Mouse (Mus musculus) heart, adult 18-20 months (tissue): ENCODE results near the gene Ehbp1. TPM values are rescaled to one million over a fixed set of nuclear protein-coding genes. Genes with fewer than 3 reads are reported as not detected.

Experiments used
- DNase-seq, 2 experiments: peaks; one replicate each; pipeline ENCODE4 v3.0.0; 2021 to 2022; ENCODE audit warnings: mixed read lengths in 1 of 2
- total RNA-seq, 2 experiments: library from RNA; stranded (reverse); gene quantifications; 2 replicates each; pipeline ENCODE4 v1.2.3; 2021

Ehbp1 gene
- total RNA-seq, 2 experiments from 2014 or later, result 108 to 116 TPM

- peak in 1 of 2 experiments; percentile 16 for DNase-seq
Measured at GRCm38 (mm10) chr11:22000316-22001076, 341.6 kb downstream of the Ehbp1 start.

- peak in 1 of 2 experiments; percentile 14 for DNase-seq
Measured at GRCm38 (mm10) chr11:21999396-22000315, 342.4 kb downstream of the Ehbp1 start.

- peak in 1 of 2 experiments; percentile 22 for DNase-seq
Measured at GRCm38 (mm10) chr11:21998141-21999047, 343.7 kb downstream of the Ehbp1 start.

GRCm38 (mm10) chr11:21997561-21998140 lies 344.4 kb downstream of the Ehbp1 start:
- peak; percentile 6 to 38 for DNase-seq

- peak in 1 of 2 experiments; percentile 15 for DNase-seq
Measured at GRCm38 (mm10) chr11:21996661-21997560, 345.2 kb downstream of the Ehbp1 start.

GRCm38 (mm10) chr11:21996325-21996647 lies 345.8 kb downstream of the Ehbp1 start:
- no peak for DNase-seq

GRCm38 (mm10) chr11:21995534-21996324 lies 346.4 kb downstream of the Ehbp1 start:
- peak in 1 of 2 experiments; percentile 49 for DNase-seq

GRCm38 (mm10) chr11:21994377-21995370 lies 347.4 kb downstream of the Ehbp1 start:
- DNase-seq, result peak in 1 of 2 experiments; percentile 44

- peak; percentile 38 to 73 for DNase-seq
Measured at GRCm38 (mm10) chr11:21993597-21994376, 348.3 kb downstream of the Ehbp1 start.

DNA sequence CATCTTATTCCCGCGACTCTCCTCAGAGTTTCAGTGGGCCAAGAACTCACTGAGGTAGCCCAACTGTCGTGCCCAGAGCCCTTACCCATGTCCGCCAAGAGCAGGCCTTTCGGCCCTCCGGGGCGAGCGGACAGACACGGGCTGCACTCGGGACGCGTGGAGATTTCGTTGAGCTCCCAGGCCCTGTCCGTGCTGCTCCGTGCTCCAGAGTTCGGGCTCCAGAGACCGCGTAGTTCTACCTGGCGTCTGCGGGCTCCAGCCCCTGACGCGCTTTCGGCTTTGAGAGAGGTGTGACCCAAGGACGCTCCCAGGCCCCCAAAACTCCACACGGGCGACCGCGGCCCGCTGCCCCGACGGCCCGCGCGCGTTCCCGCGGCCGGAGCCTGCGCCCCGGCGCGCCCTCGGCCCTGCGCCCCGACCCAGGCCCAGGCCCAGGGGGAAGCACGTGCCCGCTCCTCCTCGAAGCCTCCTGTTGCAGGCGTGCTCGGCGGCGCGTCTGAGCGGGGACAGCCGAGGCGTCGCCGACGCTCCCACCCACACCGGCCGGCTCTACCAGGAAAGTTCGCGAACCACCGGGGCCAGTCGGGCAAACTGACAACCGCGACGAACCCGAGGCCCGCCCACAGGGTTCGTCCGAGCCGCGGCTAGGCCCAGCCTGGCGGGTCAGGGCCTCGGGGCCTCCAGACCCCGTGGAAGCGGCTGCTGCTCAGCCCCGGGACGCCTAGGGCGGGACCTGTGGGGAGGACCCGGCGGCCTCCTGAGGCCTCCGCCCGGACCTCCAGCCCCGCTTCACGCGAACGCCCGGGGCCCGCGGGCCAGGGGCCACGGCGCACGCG lies 349.1 kb downstream of the Ehbp1 start:
- peak; percentile 2 to 30 for DNase-seq

- DNase-seq, result no peak
Measured at GRCm38 (mm10) chr11:21988398-21988946, 353.6 kb downstream of the Ehbp1 start.

GRCm38 (mm10) chr11:21985118-21985517 lies 357.0 kb downstream of the Ehbp1 start:
- no peak for DNase-seq

DNA sequence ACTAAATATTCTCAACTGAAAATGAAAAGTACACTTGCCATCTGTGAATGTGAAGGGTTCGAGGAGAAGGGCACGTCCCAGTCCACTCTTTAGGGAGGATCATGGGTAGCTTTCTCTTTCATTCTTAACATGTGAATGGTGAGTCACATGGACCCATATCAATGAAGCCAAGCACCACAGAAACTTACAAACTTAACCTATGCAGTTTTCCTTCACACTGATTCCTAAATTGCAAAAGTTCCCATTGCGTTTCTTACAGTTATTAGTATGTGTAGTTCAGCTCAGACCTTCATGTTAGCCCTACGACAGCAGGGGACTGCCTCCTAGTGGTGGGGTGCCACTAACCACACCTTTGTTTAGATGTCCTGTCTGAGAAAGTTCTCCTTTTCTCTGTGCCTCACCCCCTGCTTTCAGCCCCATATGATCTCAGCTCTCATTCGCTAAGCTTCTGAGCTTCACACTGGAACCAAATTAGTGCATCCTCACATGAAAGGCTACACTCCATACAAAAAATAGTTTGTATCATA lies 368.0 kb downstream of the Ehbp1 start:
- DNase-seq, result no peak

DNA sequence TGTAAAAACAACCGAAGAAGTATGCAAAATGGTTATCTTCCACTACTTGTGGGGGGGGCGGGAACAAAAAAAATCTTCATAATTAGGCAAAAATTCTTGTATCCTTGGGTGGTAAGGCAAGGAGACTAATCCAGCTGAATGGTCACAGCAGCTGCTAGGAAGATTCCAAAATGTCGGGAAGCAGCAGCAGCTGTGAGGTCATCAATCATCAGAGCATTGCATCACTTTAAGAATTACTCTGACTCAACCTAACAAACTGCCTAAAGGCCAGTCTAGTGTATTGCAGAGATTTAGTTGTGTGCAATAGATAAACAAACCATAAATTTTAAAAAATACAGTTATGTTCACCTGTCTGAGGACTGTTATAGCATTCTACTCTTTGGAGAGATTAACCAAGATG lies 368.5 kb downstream of the Ehbp1 start:
- no peak for DNase-seq

- no peak for DNase-seq
Measured at GRCm38 (mm10) chr11:21968922-21969321, 373.2 kb downstream of the Ehbp1 start.
